Mouse (Mus musculus): Measurements from ENCODE around the gene Sox12.
"Not testable (repeated sequence)": the region's sequence is repeated elsewhere in the genome, so short reads cannot be mapped to it uniquely, and the experiment has no call there.

The Sox12 gene

GRCm38 (mm10) chr2:152397680-152398435 lies at the start of gene Sox12:
Gene Sox12 (minus strand): TSS chr2:152398063.
- in situ Hi-C loops (cut with MboI, MseI) = loop anchor here (10.0 kb wide), 1 partner anchor 1723 kb away; no protein-coding TSS in a partner anchor

DNA sequence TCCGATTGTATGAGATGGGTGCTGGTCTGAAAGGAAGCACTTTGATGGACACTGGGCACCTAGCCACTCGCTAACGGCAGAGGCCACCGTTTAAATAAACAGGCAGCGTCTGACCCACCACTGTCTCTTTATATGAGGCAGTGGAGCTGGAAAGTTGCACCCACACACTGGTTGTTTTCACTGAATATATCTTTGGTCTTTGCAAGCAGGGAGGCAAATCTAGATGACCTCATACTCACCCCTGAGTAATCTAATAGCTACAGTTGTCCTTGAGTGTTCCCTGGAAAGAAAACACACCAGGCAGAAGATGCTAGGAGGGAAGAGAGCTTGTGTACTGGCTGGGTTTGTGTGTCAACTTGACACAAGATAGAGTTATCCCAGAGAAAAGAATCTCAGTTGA lies 49.6 kb upstream of the Sox12 start:
- in situ Hi-C loops (cut with MboI, MseI) = loop anchor here (5.0 kb wide), 1 partner anchor 105 kb away; no protein-coding TSS in a partner anchor

GRCm38 (mm10) chr2:152446642-152447041 lies 48.8 kb upstream of the Sox12 start:
- in situ Hi-C loops (cut with MboI, MseI) = loop anchor here (5.0 kb wide), 1 partner anchor 106 kb away; no protein-coding TSS in a partner anchor

- in situ Hi-C loops (cut with MboI, MseI) = no loop called here
These were observed 45.4 kb upstream of the Sox12 start for GRCm38 (mm10) chr2:152443281-152443680.

- in situ Hi-C loops (cut with MboI, MseI) = no loop called here
These were observed 44.5 kb upstream of the Sox12 start for GRCm38 (mm10) chr2:152442322-152442721.

- in situ Hi-C loops (cut with MboI, MseI) = no loop called here
These were observed 42.0 kb upstream of the Sox12 start for GRCm38 (mm10) chr2:152439833-152440232.

GRCm38 (mm10) chr2:152438963-152439362 lies 41.1 kb upstream of the Sox12 start:
- in situ Hi-C loops (cut with MboI, MseI) = no loop called here

GRCm38 (mm10) chr2:152436983-152437860 lies 39.4 kb upstream of the Sox12 start:
- in situ Hi-C loops (cut with MboI, MseI) = no loop called here

DNA sequence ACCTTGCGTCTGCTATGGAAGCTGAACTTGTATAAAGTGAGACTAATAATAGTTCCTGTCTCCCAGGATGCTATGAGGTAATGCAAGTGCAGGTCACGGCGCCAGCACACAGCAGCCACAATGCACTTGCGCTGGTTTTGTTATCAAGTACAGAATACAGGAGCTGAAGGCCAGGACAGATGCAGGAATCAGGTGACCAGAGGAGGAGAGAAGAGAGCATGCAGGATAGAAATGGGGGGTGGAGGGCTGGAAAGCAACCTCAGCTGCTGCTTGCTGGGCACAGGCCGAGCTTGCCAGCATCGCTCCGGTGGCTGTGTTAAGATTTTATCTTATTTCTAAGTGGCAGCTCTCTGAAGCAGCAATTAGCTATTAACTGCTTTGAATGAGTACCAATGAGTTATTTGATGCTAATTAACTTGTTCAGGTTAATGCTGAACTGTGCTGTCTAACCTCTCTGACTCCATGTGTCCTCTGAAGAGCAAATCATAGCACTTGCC lies 38.6 kb upstream of the Sox12 start:
- in situ Hi-C loops (cut with MboI, MseI) = no loop called here

DNA sequence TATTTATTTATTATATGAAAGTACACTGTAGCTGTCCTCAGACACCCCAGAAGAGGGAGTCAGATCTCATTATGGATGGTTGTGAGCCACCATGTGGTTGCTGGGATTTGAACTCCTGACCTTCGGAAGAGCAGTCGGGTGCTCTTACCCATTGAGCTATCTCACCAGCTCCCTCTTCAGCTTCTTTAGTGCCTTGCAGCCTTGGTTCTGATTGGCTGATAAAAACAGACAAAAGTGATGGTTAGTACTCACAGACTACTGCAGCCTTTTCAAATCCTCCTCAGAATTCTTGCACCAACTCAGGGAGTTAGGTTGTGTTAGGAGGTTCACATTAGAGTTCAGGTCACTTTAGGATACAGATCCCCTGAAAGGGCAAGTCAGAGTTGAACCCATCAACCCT lies 30.6 kb upstream of the Sox12 start:
- in situ Hi-C loops (cut with MboI, MseI) = not testable (repeated sequence)

GRCm38 (mm10) chr2:152427493-152427892 lies 29.6 kb upstream of the Sox12 start:
- in situ Hi-C loops (cut with MboI, MseI) = no loop called here

- in situ Hi-C loops (cut with MboI, MseI) = no loop called here
These were observed 17.9 kb upstream of the Sox12 start for GRCm38 (mm10) chr2:152415786-152416185.

DNA sequence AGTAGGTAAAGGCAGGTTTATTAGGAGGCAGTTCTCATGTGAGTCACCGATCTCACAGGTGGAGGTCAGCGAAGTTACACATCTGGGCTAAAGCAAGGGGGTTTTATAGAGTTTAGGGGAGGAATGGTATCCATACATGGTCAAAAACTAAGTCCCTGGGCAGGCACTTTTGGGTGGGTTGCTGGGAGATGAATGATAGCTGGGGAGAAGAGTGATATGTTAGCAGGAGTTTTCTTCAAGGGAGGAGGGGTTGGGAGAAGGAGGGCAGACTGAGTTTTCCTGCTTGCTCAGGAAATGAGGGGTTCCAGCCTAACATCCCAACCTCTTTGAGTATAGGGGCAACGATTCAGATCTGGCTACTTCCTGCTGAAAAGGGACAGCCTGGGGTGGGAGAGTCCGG lies 17.4 kb upstream of the Sox12 start, which contains the start of gene 6820408C15Rik:
6820408C15Rik (plus strand) TSS at position 301 of the 400 bp plus-strand sequence.
- in situ Hi-C loops (cut with MboI, MseI) = no loop called here

- in situ Hi-C loops (cut with MboI, MseI) = no loop called here
These were observed 16.8 kb upstream of the Sox12 start, which contains the start of gene Zcchc3 for GRCm38 (mm10) chr2:152414591-152415165. Gene Zcchc3 (minus strand): TSS chr2:152415027.

DNA sequence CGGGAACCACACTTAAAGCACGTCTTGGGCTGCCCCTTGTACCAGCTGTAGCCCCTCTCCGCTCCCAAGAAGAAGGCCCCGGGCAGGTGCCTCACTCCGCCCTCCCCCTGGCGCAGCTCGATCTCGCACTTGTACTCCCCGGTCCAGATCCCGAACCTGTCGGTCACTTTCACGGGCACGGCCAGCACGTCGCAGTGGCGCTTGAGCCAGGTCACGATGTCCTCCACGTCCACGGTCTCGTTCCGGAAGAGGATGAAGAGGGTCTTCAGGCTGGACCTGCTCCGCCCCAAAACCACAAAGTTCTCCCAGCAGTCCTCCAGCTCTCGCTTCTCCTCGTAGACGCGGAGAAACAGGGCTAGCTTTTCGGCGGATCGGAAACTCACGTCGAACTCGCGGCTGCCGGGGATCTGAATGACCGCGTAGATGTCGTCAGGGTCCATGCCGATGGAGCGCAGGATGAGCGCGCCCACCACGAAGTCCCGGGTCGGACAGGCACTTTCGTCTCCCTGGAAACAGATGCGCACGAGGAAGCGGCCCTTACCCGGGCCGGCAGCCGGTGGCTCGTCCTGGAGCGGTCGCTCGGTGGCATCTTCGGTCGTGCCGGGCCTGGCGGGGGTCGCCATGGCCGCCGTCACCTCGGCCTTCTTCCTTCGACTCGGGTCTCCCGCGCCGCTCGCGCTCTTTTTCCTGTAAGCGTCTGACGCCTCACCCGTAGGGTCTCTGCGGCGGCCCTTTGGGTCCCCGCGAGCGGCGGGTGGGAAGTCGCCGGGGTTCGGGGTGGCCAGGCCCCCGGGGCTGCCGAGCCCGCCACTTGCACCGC lies 16.1 kb upstream of the Sox12 start:
- in situ Hi-C loops (cut with MboI, MseI) = no loop called here

DNA sequence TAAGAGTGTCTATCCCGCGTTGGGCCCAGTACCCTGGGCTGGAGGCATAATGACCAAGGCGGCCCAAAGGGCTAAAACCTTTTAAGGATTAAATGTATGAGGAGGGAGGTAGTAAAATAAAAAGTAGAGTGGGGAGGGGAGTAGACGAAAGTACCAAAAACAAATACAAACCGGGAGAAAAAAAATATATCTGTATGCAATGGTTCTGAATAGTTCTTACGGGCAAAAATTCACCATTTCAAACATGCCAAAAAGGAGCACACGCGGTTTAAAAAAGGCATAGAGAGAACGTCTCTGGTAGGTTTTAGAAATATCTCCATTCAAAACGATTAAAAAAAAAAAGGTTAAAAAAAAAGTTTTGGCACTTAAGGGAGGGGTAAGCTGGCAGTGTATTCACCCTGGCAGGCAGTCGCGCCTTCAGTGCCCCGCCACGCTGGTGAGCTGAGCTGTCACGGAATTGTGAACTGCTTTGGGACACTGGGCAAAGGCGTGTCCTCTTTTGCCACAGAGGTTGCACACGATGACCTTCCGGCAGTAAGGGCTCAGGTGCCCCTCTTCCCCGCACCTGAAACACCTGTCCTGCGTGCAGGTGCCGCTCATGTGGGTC lies 15.4 kb upstream of the Sox12 start:
- in situ Hi-C loops (cut with MboI, MseI) = no loop called here

DNA sequence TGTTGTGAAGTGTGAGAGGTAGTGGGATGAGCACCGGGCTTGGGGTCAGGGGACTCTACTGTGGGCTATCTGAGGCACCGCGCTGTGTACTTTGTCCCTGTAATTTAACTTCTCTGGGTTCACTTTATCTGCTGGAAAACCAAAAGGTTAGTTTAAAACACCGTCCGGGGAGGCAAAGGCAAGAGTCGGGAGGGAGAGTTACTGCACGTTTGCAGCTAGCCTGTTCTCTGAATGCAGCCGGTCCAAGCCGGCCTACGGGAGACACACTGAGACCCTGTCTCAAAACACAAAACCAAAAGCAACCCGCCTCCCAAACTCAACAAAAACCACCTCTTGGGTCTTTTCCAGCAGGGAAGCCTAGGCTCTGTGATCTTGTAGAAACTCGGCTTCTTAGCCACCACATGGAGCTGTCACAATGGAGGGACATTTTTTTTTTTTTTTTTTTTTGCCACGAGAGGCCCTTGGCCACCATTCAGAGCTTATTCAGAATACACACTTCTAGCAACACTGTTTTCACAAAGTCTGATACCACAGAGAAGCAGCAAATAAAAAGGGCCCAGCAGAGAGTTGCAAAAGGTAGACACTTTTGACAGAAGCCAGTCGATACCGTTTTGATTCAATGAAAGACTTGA lies 14.8 kb upstream of the Sox12 start:
- in situ Hi-C loops (cut with MboI, MseI) = no loop called here

DNA sequence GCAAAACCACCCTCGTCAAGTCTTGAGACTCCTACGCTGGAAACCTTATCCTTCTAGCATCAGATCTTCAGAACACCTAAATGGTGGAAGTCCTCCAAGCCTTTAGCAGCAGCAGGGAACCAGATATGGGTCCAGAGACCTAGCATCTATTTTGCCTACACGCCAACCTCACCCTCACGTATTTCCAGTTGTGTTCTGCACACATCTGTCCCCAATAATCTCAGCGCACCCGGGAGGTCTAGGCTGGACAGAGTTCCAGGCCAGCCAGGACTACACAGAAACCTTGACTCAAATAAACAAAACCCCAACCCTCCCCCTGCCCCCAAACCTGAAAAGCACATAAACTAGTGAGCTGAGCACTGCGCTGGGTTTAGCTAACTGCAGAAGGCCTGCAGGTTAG lies 13.6 kb upstream of the Sox12 start:
- in situ Hi-C loops (cut with MboI, MseI) = no loop called here

GRCm38 (mm10) chr2:152410971-152411371 lies 13.1 kb upstream of the Sox12 start:
- in situ Hi-C loops (cut with MboI, MseI) = no loop called here

DNA sequence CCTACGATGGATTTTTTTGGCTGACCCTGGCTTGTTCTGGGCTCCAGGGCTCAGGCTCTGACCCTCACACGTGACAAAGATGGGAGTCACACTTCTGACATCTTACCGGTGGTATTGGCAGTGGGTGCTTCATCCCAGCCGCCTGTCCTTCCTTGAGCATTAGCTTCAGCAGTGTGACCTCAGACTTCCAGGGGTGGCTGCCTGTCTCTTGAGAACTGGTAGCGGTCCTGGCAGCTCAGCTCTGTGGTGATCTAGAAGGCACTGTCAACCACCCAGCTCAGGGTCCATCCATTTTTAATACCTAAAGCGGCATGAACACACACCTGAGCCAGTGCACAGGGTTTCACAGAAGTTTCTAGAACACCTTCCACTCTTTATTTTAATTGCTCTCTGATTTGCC lies 11.9 kb upstream of the Sox12 start:
- in situ Hi-C loops (cut with MboI, MseI) = no loop called here

Measured in T-helper 1 cell (primary cell).